In genomic region chr5:100719235-100720088, GRCm38 (mm10) we compare ENCODE assay signal across 8 mouse cellular contexts. TPM values are rescaled to one million over a fixed set of nuclear protein-coding genes. Genes with fewer than 3 reads are reported as not detected.
DNase-seq lines count a peak whose midpoint lies in the region; ATAC-seq and TF ChIP-seq lines count a peak whose summit lies in the region.

Gene Hpse (minus strand): TSS chr5:100719716.

- TF ChIP-seq EP300 in liver, postnatal 0 days (IDR thresholded peaks at IDR 0.05; ENCODE audit: low read depth), result no peak

- H3K4me2 ChIP-seq in intestine, embryonic 16.5 days (ENCODE audit: low read depth, low read length), result peak within 1 kb of the TSS; percentile 98
- peak within 1 kb of the TSS; percentile 90 for H3K4me2 ChIP-seq in liver, postnatal 0 days (ENCODE audit: low read depth, low read length)

- H3K9me3 ChIP-seq in intestine, embryonic 16.5 days (ENCODE audit: control insufficient read depth, low read length), result peaks cover 7% of the 10 kb centered on the region; the same call in 1 of the 2 replicates
- H3K9me3 ChIP-seq in liver, postnatal 0 days (ENCODE audit: low read length), result peaks cover 4% of the 10 kb centered on the region; the same call in 1 of the 2 replicates

- peaks cover 5% of the 10 kb centered on the region; the same call in 1 of the 2 replicates for H3K27me3 ChIP-seq in intestine, embryonic 16.5 days (replicated peaks; ENCODE audit: control insufficient read depth, insufficient read depth, low read length)
- H3K27me3 ChIP-seq in liver, postnatal 0 days (ENCODE audit: insufficient read depth, low read length), result 0 out of 2 replicates have a peak, but pooled peaks cover 3% of the 10 kb centered on the region

- no peaks in the 10 kb centered on the region for H3K36me3 ChIP-seq in intestine, embryonic 16.5 days (ENCODE audit: control insufficient read depth, insufficient read depth, low read length)
- no peaks in the 10 kb centered on the region for H3K36me3 ChIP-seq in liver, postnatal 0 days (replicated peaks; ENCODE audit: insufficient read depth, low read length)

- ATAC-seq in intestine, embryonic 16.5 days, result peak; percentile 88
- peak; percentile 38 for ATAC-seq in liver, postnatal 0 days

- no peak for TF ChIP-seq CTCF in left cerebral cortex, adult 2 months (IDR thresholded peaks at IDR 0.05)
- TF ChIP-seq CTCF in liver, postnatal 0 days (IDR thresholded peaks at IDR 0.05; ENCODE audit: low read depth), result no peak

- WGBS in intestine, embryonic 16.5 days, result under 1% methylated on average over 55 of the region's 56 CpGs
- WGBS in liver, postnatal 0 days (ENCODE audit: insufficient replicate concordance), result under 1% methylated on average over 33 of the region's 56 CpGs

- H3K4me3 ChIP-seq in left cerebral cortex, adult 2 months, result peak within 1 kb of the TSS; percentile 48
- H3K4me3 ChIP-seq in intestine, embryonic 16.5 days (ENCODE audit: low read length), result peak within 1 kb of the TSS; percentile 64
- peak within 1 kb of the TSS; percentile 55 for H3K4me3 ChIP-seq in liver, postnatal 0 days (ENCODE audit: low read depth, low read length)

- intact Hi-C loops in left cerebral cortex, adult 2 months (cut with DNase I), result no loop called here

- H3K9ac ChIP-seq in intestine, embryonic 16.5 days (ENCODE audit: low read depth, low read length), result peak within 1 kb of the TSS; percentile 71
- peak within 1 kb of the TSS; percentile 54 for H3K9ac ChIP-seq in liver, postnatal 0 days (replicated peaks)

- peak; percentile 14 to 24 for DNase-seq in left cerebral cortex, adult 2 months (ENCODE audit: extremely low spot score in 1 of 2, low spot score in 2 of 2)
- no peak for DNase-seq in left cerebral cortex, adult 11 months (ENCODE audit: low spot score)
- DNase-seq in embryo, embryonic 10.5 days (ENCODE audit: low spot score), result peak; percentile 62
- DNase-seq in heart, adult 18-20 months, result peak; percentile 68 to 76
- peak; percentile 63 for DNase-seq in liver, postnatal 0 days
- DNase-seq in neural tube, embryonic 10.5 days (ENCODE audit: extremely low spot score, low spot score), result peak; percentile 56
- DNase-seq in thymus, postnatal 25 days, result peak; percentile 57

- H3K4me1 ChIP-seq in intestine, embryonic 16.5 days (ENCODE audit: control insufficient read depth, insufficient read depth, low read length), result peaks cover 10% of the 10 kb centered on the region
- H3K4me1 ChIP-seq in liver, postnatal 0 days (ENCODE audit: insufficient read depth), result peaks cover 5% of the 10 kb centered on the region; the same call in 1 of the 2 replicates

- H3K27ac ChIP-seq in left cerebral cortex, adult 2 months, result no peak within 1 kb of the TSS
- H3K27ac ChIP-seq in intestine, embryonic 16.5 days (ENCODE audit: low read length), result no peak within 1 kb of the TSS
- no peak within 1 kb of the TSS for H3K27ac ChIP-seq in liver, postnatal 0 days (ENCODE audit: low read depth)

RNA-seq across cellular contexts. Expression of gene Hpse, which starts in this region (rescaled TPM):
- total RNA-seq in left cerebral cortex, adult 2 months (2021), result 1 to 10 TPM; 1.9 to 2.4 TPM
- total RNA-seq in heart, adult 18-20 months (2021), result 1 to 10 TPM; 1.0 to 1.8 TPM
- 2.9 TPM in 2 replicates for polyA plus RNA-seq in intestine, embryonic 16.5 days (2015; fragmentation: Nextera tagmentation; extraction: Ambion mirVana)
- polyA plus RNA-seq in liver, postnatal 0 days (2015; fragmentation: Nextera tagmentation; extraction: Ambion mirVana), result 3.0 and 3.2 TPM in 2 replicates
